Mouse (Mus musculus): ENCODE results near the gene Ehmt1.

DNA sequence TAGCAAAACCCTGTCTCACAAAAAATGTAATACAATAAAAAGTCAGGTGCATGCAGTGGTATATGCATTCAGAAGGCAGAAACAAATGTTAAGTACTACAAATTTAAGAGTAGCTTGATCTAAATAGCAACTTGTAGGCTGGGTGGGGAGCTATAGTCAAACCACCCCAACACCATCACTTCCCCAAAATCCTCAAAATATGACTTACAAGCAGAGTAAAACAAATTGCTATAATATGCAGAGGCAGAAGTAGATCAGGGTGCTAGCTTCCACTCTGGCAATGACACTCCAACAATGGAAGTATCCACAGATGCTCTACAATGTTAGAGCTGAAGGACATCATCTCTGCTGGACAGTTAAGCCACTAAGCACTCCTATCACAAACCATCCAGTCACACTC, 6.8 kb downstream of the Ehmt1 start:
- TF ChIP-seq SRF (IDR thresholded peaks at IDR 0.05; ENCODE audit: control insufficient read depth, insufficient read length, low read depth) (no peak), TCF3 (IDR thresholded peaks at IDR 0.05; ENCODE audit: insufficient read length, low read depth) (no peak), TCF12 (IDR thresholded peaks at IDR 0.05; ENCODE audit: insufficient read depth, poor library complexity, severe bottlenecking) (no peak), E2F4 (IDR thresholded peaks at IDR 0.05; ENCODE audit: insufficient read depth) (no peak), MAX (IDR thresholded peaks at IDR 0.05; ENCODE audit: low read depth) (no peak), POLR2A (IDR thresholded peaks at IDR 0.05; ENCODE audit: insufficient read length, low read depth) (no peak), REST (IDR thresholded peaks at IDR 0.05; ENCODE audit: insufficient read depth, insufficient read length) (no peak), POLR2AphosphoS2 (IDR thresholded peaks at IDR 0.05; ENCODE audit: insufficient read length, low read depth) (no peak)

Measured in myocyte (in vitro differentiated cells).